Mouse (Mus musculus): ENCODE measurements at regions not wholly inside any gene's neighbourhood (a gene's known extent, or its start where the extent isn't known, plus 50 kb on each side); places are given as distances from the start of the nearest gene placed in this dataset.

DNA sequence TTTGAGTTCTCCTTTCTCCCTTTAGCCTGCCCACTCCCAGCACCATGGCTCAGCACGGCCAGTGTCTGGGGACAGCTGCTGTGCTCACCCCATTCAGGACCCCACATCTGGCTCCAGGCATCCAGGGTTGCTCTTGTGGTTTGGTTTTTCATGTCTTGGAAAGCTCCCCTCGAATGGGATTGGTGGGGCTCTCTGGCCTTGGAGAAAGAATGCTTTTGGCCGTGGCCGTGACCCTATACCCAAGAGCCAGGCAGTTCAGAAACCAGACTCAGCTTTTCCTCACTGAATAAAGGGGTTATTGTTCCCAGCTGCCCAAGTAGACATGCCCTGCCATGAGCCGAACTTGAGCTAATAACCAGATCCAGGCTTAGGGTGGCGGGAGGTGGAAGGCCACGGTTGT, 691.8 kb upstream of the 3110018I06Rik start:
- TF ChIP-seq CTCF (IDR thresholded peaks at IDR 0.05; ENCODE audit: low read depth) (no peak), EP300 (IDR thresholded peaks at IDR 0.05; ENCODE audit: low read depth) (no peak)

Measured in liver, postnatal 0 days (tissue).